Mouse (Mus musculus): ENCODE results near the gene Fam171a2.

- TF ChIP-seq TAL1 (IDR thresholded peaks at IDR 0.05; ENCODE audit: low read length) = no peak
- TF ChIP-seq GATA1 (IDR thresholded peaks at IDR 0.05; ENCODE audit: low read length) = no peak
Observed at GRCm38 (mm10) chr11:102495742-102496141, 48.3 kb upstream of the Fam171a2 start.

Measured in erythroblast, embryonic 14.5 days (primary cell).